Mouse (Mus musculus): ENCODE data around the gene Fgf16.

DNA sequence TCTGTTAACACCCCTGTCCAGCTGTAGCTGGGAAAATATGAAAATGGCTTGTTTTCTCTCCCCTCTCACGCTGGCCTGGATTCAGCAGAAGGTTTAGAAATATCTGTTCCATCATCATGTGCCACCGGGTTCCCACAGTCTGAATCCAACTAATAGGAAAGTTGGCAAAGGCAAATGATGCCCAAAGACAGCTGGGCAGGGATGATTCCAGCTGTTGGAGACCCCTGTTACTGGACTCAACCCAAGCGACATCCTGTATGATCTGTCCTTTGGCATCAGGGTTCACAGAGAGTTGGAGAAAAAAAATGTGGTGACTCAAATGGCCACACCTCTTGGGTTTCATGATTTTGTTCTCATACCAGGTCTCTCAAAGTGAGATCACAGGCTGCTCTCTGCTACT is 3.9 kb downstream of the Fgf16 start:
- no peak for TF ChIP-seq CTCF (IDR thresholded peaks at IDR 0.05; ENCODE audit: low read depth)
- TF ChIP-seq EP300 (IDR thresholded peaks at IDR 0.05; ENCODE audit: low read depth) = no peak
